Mouse (Mus musculus) gastrocnemius, postnatal 14 days (tissue): ENCODE data around the gene Atp2b2. TPM values are rescaled to one million over a fixed set of nuclear protein-coding genes. Genes with fewer than 3 reads are reported as not detected.

Experiments
- DNase-seq: peaks from one replicate; pipeline ENCODE4 v3.0.0; 2021; ENCODE audit warnings: mixed read lengths
- intact Hi-C: fragments of 180-260 bp; cut with DNase I; formaldehyde crosslinking; loops from one replicate; pipeline ENCODE4 v1.15.1; 2025; ENCODE audit warnings: low total_unique reads
- long read RNA-seq, 2 experiments: library from polyadenylated mRNA; stranded (forward); transcript quantifications; one replicate each; pipeline ENCODE4 v2.0.0; 2021
- total RNA-seq, 2 experiments: library from RNA; stranded (reverse); gene quantifications; 2 replicates each; pipeline ENCODE4 v1.2.3; 2021

Gene Atp2b2
- total RNA-seq = under 1 TPM; 0.27 to 0.53 TPM
- long read RNA-seq, experiment 1 = 0 reads
- long read RNA-seq, experiment 2 = 0 reads

DNA sequence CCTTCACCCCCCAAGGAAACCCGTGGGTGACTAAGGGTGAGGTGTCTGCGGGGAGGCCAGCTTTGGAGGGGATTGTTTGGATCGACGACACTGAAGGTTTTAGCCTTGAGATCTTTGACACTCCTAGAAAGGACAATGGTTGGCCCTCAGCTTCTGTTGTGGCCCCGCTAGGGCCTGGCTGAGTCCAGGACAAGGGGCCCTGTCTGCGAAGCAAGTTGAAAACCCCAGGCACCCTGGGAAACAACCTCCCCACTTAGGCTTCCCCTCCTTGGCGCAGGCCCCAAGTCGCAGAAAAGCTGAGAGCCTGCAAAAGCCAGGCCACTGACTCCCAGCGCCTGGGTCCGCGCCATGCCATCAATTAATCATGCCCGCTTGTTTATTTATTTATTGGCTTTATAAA lies at the start of gene Atp2b2:
TSS of gene Atp2b2 (minus strand) at position 282 of the 400 bp plus-strand sequence.
- no peak for DNase-seq
- intact Hi-C loops = no loop called here

DNA sequence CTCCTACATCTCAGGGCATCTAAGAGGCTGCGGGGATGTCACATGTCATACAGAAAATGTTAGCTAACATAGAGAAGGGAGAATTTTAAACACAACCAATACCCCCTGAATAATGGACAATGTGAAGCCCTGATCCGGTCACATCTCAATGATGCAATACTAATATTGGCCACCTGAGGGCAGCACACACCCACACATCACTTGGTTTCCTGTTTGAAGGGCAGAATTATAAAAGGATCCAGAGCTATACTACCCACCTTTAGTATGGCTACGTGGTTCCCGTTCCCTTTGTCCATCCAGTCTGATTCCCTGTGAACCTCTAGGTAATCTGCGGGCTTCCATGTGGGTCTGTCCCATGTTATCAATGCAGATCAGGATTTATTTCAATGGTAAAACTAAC lies 47.2 kb upstream of the Atp2b2 start:
- intact Hi-C loops = loop anchor here (5.0 to 10.0 kb wide), 3 partner anchors 163 to 605 kb away; no protein-coding TSS in a partner anchor
- peak; percentile 24 for DNase-seq

DNA sequence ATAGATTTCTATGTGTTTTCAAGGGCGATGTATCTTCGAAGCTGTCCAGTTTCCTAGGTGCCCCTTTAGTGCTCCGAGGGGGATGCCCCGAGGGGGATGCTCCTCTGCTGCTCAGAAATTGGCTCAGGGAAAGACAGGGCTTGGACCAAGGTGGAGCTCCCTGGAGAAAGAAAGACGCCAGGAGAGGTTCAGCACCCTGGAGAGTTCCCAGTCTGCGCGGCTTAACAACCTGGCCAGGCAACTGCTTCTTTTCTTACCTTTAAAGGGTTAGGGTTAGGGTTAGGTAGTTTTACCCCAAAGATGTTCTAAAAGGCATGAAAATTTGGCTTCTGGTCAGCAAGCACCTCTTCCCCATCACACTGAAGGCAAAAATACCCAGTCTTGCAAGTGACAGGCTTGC lies 44.7 kb upstream of the Atp2b2 start:
- intact Hi-C loops = no loop called here
- no peak for DNase-seq

DNA sequence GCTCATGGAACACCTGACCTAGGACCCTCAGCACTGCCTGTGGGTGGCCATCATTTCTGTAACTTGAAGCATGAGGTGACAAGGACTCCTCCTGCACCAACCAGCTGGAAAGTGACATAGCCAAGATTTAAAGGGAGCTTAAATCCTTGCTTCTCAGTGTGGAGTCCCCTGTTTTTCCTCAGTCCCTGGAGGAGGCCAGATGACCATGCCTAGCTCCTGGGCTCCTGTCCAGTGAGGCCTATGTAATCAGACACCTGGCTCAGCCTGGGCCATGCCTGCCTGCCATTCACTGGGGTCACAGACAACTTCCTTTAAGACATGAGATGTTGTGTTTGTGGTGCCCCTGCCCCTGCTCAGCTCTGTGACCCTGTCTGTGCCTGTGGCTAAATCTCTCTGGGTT lies 36.1 kb upstream of the Atp2b2 start:
- intact Hi-C loops = no loop called here
- DNase-seq = no peak

DNA sequence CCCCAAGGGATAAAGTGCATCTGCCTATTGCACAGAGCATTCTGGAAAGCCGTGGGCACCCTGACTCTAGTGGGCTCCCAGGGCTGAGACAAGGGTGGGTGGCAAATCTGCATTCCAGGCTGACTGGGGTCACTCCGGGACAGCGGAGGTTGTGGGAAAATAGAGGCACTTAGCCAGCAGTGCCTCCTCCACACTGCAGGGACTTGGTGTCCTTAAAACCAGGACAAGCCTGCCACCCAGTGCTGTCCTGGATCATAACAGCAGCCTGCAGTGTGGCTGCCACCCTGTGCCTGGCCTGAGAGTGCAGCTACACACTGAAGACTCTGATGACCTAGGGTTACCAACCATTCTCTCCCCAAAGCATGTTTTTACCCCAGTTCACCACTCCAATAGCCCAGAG lies 34.1 kb upstream of the Atp2b2 start:
- intact Hi-C loops = no loop called here
- DNase-seq = no peak

DNA sequence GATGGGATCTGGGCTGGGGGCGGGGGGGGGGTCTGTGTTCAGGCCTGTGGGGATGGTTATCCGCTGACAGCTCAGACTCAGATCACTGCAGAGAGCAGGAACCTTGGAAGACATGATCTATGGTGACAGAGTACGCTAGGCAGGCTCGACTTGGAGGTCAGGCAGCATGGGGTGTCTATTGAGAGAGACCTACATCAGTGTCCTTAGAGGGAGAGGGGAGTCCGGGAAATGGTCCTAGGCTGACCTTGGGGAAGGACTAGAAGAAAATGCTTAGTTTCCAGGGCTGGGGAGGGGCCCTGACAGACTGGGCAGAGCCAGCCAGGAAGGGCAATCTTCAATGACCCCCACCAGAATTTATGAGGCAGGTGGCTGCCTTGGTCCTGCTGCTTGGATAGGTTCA lies 33.6 kb upstream of the Atp2b2 start:
- intact Hi-C loops = no loop called here
- no peak for DNase-seq

DNA sequence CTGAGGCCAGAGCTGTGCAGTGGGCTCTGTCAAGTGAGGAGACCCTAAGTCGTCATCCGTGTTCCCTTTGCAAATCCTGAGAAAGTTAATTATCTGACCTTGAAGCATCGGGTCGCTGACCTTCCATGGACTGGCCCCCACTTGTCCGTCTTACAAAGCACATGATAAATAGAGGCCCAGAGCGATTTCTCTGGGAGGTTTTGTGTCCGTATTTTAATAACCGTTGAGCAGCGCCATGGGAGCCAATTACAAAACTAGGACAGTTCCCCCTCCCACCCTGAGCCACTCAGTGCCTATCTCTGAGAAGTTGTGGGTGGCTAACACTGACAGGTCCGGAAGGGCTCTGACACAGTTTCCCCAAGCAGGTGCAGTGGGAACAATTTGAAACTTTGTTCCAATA lies 32.5 kb upstream of the Atp2b2 start:
- intact Hi-C loops = loop anchor here (5.0 kb wide), 1 partner anchor 313 kb away; no protein-coding TSS in a partner anchor
- DNase-seq = no peak

DNA sequence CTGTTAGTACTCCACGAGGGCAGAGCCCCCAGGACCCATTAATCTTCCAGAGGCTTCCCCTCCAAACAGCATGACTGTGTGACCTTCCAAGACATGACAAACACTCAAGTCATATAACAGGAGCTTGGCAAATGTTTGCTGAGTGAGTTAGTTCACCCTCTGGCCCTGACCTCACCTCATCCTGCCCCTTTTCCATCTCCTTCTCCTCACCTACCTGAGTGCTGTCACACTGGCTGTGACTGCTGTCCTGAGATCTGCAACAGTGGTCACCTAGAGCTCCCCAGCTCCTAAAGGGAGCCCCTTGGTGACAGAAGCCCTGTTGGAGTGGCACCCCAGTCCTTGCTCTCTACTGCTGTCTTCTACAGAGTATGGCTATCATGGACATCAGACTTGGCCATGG lies 31.8 kb upstream of the Atp2b2 start:
- DNase-seq = no peak
- intact Hi-C loops = loop anchor here (5.0 kb wide), 1 partner anchor 312 kb away; no protein-coding TSS in a partner anchor

DNA sequence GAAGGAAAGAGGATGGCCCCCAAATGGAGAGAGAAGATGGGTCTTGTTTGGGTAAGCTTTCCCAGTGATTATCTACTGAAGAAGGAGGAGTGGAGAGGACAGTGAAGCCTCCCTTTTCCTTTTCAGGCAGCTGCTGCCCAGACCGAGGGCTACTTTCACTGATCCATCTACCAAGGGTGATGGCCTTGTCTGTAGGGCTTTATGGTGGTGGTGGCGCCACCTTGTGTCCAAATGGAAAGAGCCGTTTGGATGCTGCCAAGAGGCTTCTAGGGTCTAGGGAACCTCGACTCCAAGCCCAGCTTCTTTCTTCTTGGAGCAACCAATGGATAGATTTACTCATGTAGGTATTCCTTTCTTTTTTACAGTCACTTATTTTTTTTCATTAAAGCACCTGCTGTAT lies 29.2 kb upstream of the Atp2b2 start:
- intact Hi-C loops = loop anchor here (5.0 kb wide), 1 partner anchor 309 kb away; no protein-coding TSS in a partner anchor
- DNase-seq = peak; percentile 29

DNA sequence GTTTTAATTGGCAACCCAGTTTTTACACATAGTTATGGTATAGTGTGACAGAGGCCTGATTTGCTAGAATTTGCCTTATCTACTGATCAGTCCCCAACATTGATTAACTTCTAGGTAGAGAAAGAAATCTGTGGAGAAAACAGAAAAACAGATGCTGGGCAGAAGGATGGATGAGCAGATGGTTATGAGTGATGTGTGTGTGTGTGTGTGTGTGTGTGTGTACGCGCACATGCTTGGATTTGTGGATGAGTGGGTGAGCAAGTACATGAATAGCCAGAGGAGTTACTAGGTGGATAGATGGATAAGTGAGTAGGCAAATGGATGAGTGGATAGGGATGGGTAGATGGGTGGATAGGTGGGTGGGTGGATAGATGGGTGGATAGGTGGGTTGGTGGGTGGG lies 20.7 kb upstream of the Atp2b2 start:
- no peak for DNase-seq
- intact Hi-C loops = no loop called here

DNA sequence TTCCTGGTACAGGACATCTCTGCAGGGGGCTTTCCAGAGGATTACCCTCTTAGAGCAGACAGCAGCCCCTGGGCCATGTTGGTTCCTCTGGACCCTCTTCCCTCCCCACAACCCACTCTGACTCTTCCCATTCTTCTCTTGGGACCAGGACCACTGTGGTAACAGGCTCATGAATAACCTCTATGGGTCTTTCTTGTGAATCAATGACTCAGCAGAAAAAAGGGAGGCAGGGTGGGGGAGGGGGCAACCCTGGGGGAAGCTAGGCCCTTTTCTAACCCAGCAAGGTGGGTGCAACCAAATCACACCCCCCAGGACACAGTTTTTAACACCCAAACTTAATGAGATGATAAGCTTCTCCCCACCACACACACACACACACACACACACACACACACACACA lies 20.3 kb upstream of the Atp2b2 start:
- no peak for DNase-seq
- intact Hi-C loops = no loop called here

DNA sequence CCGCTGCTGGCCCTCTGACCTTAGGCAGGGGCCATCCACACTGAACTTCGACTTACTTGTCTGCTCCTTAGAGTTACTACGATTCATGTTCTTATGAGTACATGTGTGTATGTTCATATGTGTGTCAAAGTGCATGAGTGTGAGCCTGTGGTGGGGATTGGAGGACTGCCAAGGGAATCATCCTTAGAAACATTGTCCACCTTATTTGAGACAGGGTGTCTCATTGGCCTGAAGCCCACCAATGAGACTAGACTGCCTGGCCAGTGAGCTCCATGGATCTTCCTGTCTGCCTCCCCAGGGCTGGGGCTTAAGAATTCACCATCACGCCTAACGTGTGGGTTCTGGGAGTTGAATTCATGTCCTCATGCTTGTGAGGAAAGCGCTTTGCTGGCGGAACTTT lies 16.8 kb upstream of the Atp2b2 start:
- DNase-seq = no peak
- intact Hi-C loops = no loop called here

DNA sequence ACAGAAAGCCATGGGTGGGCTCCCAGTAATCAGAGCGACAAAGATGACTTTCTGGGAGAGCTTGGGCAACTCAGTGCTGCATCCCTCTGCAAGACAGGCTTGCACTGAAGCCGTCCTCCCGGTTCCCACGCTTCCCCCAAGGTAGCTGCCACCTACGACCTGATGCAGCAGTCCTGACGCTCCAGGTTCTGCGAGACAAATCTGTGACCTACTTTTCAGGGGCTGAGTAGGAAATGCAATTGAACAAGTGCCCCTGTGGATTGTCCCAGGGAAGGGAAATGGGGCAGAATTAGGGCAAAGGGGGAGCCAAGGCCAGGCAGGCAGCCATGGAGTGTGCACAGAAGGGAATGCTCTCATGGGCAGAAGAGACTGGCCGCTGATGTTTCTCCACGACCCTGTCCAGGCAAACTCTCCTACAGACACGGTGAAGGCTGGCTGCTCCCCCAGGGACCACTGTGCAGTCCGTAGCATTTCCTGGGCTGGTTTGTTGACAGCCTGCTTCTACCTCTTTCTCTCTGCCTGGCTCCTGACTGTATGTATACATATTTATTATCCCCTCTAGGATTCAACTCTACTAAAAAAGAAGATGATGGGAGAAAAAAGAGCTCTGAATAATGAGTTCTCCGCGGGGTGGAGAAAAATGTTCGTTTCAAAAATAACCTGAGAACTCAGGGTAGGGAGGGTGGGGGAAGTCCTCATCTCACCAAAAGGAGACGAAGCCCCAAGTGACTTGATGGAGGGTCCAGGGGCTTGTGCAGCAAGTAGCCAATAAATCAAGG lies 15.8 kb upstream of the Atp2b2 start:
- intact Hi-C loops = no loop called here
- no peak for DNase-seq

DNA sequence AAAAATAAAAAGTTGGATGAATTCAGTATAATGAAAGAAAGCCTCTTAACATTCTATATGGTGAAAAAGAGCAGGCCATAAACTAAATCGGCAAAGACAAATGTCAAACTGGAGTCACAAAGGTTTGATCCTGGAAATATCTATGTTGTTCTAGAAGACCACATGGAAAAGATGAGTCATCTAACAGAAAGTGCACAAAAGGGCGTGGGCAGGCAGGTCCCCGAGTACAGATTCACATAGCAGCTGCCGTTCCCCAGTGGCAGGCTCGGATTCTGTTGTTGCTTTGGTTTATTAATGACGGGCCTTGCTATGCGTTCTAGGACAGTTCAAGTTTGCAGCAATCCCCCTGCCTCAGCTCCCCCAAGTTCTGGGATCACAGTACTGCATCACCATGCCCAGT lies 12.9 kb upstream of the Atp2b2 start:
- DNase-seq = no peak
- intact Hi-C loops = no loop called here

DNA sequence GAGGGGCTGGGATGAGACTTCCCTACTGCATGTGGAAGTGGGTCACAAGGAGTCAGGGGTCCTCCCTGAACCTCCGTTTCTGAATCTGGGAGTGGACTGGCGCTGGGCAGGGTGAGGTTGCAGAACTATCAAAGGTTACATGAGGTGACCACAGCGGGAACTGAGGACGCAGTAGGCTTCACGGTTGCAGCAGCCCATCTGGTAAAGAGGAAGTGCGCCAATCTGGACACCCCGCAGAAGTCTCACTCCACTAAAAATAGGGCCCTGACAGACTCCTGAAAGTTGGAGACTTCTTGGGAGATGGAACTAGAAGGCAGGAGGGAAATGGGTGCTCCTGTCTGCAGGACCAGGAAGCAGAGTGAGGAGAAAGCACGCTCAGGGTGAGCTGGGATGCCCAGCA lies 2.5 kb upstream of the Atp2b2 start:
- no peak for DNase-seq
- intact Hi-C loops = no loop called here

DNA sequence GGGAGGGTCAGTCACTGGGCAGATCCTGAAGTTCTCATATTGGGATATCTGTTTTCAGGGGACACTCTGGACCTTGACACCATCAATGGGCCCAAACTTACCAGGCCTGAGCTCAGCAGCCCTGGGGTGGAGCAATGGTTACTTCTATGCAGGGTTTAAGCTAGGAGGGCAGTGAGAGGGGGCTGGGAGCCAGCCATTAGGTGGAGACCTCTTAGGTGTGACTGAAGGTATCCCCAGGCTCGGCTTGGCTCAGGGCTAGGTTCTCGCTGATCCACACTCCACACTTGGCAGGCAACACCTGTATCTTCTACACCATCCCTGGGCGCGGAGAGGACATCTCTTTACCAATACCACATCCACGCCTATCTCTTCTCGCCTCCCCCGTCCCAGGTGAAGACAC lies 423 bp upstream of the Atp2b2 start:
- intact Hi-C loops = no loop called here
- no peak for DNase-seq

DNA sequence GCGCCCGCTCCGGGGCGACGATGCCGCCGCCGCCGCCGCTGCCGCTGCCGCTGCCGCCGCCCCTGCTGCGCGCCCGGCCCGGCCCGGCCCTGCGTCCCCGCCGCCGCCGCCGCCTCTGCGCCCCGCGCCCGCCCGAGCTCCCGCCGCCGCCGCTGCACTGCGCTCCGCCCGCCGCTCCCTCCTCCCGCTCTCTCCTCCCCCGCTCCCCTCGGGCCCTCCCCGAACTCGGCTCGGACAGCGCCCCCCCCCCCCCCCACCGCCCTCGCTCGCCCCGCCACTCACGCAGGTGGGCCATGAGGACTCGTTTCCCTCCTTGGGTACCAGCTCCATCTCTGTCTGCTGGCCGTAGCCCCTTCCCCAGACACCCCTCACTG lies 515 bp downstream of the Atp2b2 start:
- intact Hi-C loops = no loop called here
- DNase-seq = no peak

DNA sequence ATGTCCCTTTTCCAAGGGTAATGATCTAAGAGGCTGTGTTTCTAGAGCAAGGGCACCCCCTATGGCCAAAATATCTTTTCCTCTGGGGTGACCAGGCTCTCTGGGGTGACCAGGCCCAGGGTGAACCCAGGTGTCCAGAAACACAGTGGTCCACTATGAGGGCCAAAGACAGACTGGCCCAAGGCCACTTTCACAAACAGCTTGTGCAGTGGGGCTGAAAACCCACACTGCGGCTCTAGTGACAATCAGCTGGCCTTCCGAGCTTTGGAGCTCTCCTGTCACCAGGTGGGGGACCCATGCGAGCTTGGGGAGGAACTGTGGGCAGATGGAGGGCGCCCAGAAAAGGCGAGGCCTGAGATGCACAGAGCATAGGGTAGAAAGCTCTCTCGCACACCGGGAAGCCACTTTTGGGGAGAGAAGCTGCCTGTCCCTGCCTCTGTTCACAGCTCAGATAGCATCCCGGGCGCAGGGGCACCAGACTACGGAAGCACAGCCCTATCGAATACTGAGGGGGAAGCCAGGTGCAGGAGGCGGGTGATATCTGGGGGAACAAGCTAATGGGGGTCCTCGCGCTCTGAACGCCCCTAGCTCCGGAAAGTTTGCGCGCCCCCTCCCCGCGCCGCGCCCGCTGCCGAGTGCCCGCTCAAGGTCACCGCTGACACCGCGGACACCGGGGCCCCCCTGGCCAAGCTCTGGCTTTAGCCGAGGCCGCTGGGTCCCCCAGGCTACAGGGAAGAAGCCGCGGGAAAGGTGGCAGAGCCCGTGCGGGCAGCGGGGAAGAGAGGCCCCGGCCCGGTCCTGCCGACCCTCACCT lies 1.1 kb downstream of the Atp2b2 start:
- no peak for DNase-seq
- intact Hi-C loops = no loop called here

DNA sequence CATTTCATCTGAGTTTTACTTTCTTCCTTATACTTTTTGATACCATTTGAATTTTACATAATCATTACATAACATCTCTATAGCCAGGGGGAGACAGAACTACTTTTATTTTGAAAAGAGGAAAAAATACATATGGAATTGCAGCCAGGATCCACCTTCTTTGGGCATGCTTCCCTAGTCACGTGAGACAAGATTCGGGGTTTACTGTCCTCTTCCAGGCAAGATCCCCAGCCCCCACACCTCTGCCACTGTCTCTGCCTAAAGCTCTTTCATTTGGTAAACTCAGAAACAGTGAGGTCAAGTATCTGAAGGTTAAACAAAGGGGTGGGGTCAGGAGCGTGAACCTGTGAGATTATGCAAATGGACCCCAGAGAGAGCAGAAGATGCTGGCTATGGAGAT lies 6.7 kb downstream of the Atp2b2 start:
- intact Hi-C loops = no loop called here
- no peak for DNase-seq

DNA sequence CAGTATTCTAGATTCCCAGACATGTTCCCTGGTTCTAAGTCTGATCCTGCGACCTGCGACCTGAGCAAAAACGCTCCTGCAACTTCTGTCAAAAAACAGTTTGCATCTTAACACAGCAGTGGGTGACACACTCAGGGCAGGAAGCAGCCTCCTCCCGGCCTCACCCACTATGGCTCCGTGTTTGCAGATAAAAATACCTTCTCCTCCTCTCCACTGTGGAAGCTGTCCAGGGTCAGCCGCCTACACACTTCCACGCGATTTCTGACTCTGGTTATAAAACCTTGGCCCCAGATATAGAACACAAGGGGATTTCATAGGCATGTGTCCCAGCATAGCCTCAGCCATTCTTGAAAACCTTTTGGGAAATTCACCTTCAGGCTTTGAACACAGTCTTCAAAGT lies 9.6 kb downstream of the Atp2b2 start:
- DNase-seq = no peak
- intact Hi-C loops = no loop called here

DNA sequence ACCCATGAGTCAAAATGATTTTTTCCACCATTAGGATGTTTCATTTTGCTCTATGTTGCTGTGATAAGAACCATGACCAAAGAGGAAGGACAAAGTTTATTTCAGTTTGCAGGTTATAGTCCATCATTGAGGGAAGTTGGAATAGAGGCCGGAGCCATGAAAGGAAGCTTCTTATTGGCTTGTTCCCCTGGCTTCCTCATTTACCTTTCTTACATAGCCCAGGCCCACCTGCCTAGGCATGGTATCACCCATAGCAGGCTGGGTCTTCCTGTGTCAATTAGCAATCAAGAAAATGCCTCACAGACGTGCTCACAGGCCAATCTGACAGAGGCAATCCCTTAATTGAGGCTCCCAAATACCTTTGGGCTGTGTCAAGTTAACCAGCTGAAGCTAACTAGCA lies 18.6 kb downstream of the Atp2b2 start:
- DNase-seq = no peak
- intact Hi-C loops = no loop called here
